Mouse (Mus musculus) embryonic facial prominence, embryonic 15.5 days (tissue): ENCODE results near the gene Plekha7. TPM values are rescaled to one million over a fixed set of nuclear protein-coding genes. Genes with fewer than 3 reads are reported as not detected.

Experiments used
- ATAC-seq: fragments of 200-750 bp; cut with Nextera tagmentation; 2 replicates; pipeline ENCODE4 v1.8.0; 2017; ENCODE audit warnings: low read depth, moderate TSS enrichment; ENCODE audit not compliant: insufficient number of reproducible peaks, low FRiP score, low TSS enrichment
- H3K27ac ChIP-seq: fragments of 300-500 bp; sonication (generic); replicated peaks from 2 replicates; pipeline ENCODE4 v1.5.1; 2015; ENCODE audit warnings: mild to moderate bottlenecking, inconsistent platforms
- H3K27me3 ChIP-seq: fragments of 300-500 bp; sonication (generic); 2 replicates; pipeline ENCODE4 v1.6.1; 2015; ENCODE audit warnings: inconsistent platforms
- H3K36me3 ChIP-seq: fragments of 300-500 bp; sonication (generic); 2 replicates; pipeline ENCODE4 v1.6.1; 2015; ENCODE audit warnings: mild to moderate bottlenecking, inconsistent platforms
- H3K4me1 ChIP-seq: fragments of 300-500 bp; sonication (generic); 2 replicates; pipeline ENCODE4 v1.6.1; 2015; ENCODE audit warnings: inconsistent platforms
- H3K4me2 ChIP-seq: fragments of 300-500 bp; sonication (generic); replicated peaks from 2 replicates; pipeline ENCODE4 v1.6.1; 2015; ENCODE audit warnings: mild to moderate bottlenecking, inconsistent platforms
- H3K4me3 ChIP-seq: fragments of 300-500 bp; sonication (generic); replicated peaks from 2 replicates; pipeline ENCODE4 v1.5.1; 2015; ENCODE audit warnings: mild to moderate bottlenecking, inconsistent platforms
- H3K9ac ChIP-seq: fragments of 300-500 bp; sonication (generic); 2 replicates; pipeline ENCODE4 v1.6.1; 2015; ENCODE audit warnings: inconsistent platforms
- H3K9me3 ChIP-seq: fragments of 300-500 bp; sonication (generic); replicated peaks from 2 replicates; pipeline ENCODE4 v1.6.1; 2016; ENCODE audit warnings: inconsistent platforms
- WGBS: fragments of 180-500 bp; shearing (Covaris S2); methylation state at CpG from one replicate; pipeline ENCODE4 v1.1.7; 2015; 5-methylcytosine and 5-hydroxymethylcytosine counted together
- polyA plus RNA-seq: library from polyadenylated mRNA; unstranded; fragments of >200 nt; fragmentation: Nextera tagmentation; extraction: Ambion mirVana; gene quantifications from 2 replicates; pipeline ENCODE4 v1.2.1, GENCODE M21; 2015

Gene Plekha7
- polyA plus RNA-seq, 1 experiment from 2014 or later, result 16.1 TPM

DNA sequence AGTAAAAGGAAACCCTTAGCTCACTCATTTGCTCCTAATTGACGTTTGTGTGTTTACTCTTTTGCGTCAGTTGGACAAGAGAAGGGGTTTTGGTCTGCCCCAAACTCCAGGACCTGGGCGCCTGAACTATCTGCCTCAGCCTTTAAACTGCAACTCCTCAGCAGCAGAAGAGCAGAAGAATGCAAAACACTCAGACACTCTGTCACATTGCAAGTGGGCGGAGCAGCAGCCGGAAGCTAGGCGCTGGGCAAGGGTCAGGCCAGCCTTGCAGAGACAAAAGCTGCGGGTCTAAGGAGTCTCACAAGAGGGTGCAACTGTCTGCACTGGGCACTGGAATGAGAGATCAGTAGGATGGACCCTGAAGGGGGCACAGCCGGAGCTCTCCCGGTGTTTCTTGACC, 1.3 kb upstream of the Plekha7 start:
- Histone ChIP-seq H3K4me1 (peaks cover 31% of the 10 kb centered on the region), H3K27me3 (peaks cover 18% of the 10 kb centered on the region), H3K4me2 (0 out of 2 replicates have a peak overlapping the region, but pooled peaks have one; percentile 19), H3K9ac (no peak overlapping the region), H3K9me3 (no peaks in the 10 kb centered on the region), H3K4me3 (0 out of 2 replicates have a peak overlapping the region, but pooled peaks have one; percentile 11), H3K27ac (no peak overlapping the region), H3K36me3 (no peaks in the 10 kb centered on the region)
- 16% methylated on average over 9 of the region's 9 CpGs for WGBS
- no peak for ATAC-seq

DNA sequence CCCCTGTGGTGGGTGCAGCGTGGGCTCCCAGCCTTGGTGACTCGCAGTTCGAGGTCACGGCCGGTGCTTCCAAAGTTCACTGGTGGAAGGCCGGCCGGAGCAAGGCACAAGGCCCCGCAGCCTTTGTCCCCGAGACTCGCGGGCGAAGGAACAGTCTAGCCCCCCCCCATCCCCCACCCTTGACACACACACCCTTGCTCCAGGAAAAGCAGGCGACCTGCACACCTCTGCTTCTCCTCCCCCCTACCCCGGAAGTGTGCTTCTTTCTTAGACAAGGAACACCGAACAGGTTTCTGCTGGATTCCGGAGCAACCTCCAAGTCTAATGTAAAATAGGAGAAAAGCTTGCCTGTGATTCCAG, 436 bp upstream of the Plekha7 start:
- ATAC-seq, result 0 out of 2 replicates have a peak, but pooled peaks have one; percentile 20
- Histone ChIP-seq H3K9ac (no peak overlapping the region), H3K27ac (peak overlapping the region; percentile 65)

DNA sequence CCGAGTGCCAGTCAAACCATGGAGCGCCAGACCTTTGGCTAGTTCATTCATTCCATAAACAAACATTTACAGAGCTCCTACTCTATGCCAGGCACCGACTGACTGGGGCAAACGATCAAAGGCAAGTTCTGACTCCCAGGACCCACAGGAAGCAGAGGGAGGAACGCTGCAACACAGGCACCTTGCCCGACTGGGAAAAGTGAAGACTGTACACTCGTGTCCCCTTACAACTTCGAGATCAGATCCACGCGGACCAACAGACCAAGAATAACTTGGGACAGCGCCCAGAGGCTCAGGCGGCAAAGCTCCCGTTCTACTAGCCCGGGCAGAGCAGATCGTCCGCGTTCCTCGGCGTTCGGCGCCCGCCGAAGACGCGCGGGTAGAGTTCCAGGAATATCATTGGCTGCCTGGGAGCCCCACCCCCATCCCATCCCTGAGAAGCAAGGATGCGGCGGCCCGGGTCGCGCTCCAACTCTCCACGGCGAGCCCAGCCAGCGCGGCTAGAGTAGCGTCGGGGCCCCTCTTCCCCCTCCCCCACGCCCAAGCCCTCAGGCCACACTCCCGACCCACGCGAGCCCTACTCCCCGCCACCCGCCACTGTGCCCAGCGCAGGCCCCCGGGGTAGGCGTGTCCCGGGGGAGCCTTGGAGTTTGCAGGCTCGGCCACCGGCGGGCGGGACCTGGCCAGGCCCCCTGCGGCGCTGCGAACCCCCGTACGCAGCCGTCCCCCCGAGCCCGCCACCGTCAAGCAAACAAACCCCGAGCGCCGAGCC, 891 bp downstream of the Plekha7 start:
- Histone ChIP-seq H3K27ac (peak overlapping the region; percentile 65), H3K9ac (peak overlapping the region; percentile 9; the same call in 1 of the 2 replicates), H3K9me3 (no peaks in the 10 kb centered on the region), H3K4me3 (peak overlapping the region; percentile 66), H3K4me1 (peaks cover 31% of the 10 kb centered on the region), H3K4me2 (peak overlapping the region; percentile 100), H3K36me3 (no peaks in the 10 kb centered on the region), H3K27me3 (peaks cover 18% of the 10 kb centered on the region)
- ATAC-seq, result peak; percentile 69; the same call in 1 of the 2 replicates
- under 1% methylated on average over 48 of the region's 63 CpGs for WGBS

More for the DNA sequence above, 436 bp upstream of the Plekha7 start:
- H3K4me3 ChIP-seq, result peak overlapping the region; percentile 66
- H3K9me3 ChIP-seq, result no peaks in the 10 kb centered on the region
- no peaks in the 10 kb centered on the region for H3K36me3 ChIP-seq
- peaks cover 31% of the 10 kb centered on the region for H3K4me1 ChIP-seq
- H3K4me2 ChIP-seq, result peak overlapping the region; percentile 100
- H3K27me3 ChIP-seq, result peaks cover 18% of the 10 kb centered on the region
- 4% methylated on average over 16 of the region's 16 CpGs for WGBS

DNA sequence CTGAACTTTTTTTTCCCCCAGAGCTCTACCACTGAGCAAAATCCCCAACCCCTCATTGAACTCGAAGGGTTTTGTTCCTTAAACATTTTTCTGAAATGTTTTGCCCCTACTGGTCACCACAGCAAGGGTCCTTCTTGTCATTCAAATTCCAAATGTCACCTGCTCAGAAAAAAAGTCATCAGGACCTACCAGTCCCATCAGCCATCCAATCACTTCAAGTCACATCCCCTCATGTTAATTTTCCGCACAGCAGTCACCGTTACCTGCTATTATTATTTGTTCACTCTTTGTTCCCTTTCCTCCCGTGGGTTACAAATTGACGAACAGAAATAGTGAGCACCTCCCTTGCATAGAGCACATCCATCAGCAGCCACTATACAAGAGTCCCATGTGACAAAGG, 1.6 kb downstream of the Plekha7 start:
- Histone ChIP-seq H3K9ac (no peak overlapping the region), H3K27me3 (peaks cover 18% of the 10 kb centered on the region), H3K4me3 (peak overlapping the region; percentile 66), H3K4me1 (peaks cover 31% of the 10 kb centered on the region), H3K27ac (no peak overlapping the region), H3K4me2 (peak overlapping the region; percentile 100), H3K36me3 (no peaks in the 10 kb centered on the region), H3K9me3 (no peaks in the 10 kb centered on the region)
- no peak for ATAC-seq
- WGBS, result 15% methylated on average over 5 of the region's 5 CpGs

DNA sequence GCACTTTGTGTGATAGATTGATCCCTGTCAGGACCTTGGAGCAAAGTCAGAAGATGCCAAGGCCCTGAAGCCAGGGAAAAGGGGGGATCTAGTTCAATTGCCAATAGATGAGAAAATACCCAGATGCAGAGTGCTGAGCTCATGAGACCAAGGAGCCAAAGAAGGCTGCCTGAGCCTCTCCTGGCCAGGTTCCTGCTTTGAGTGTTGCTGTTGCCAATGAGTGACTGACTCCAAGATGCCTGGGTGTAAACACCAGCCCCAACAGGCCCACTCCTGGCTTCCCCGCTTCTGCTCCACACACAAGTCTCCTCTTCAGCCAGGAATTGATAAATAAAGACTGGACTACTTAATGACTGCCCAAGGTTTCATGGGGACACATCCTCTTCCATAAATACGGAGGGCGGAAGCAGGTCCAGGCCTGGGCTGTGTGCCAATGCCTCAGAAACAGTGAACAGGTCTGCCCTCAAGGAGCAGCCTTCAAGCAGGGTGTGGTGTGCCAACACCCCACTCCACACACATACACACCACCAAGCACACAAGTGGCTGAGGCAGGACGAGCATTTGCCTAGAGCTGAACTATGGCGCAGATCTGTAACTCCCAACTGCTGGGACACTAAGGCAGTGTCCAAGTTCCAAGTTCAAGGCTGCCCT, 6.4 kb downstream of the Plekha7 start:
- H3K27ac ChIP-seq, result no peak overlapping the region
- H3K9ac ChIP-seq, result no peak overlapping the region
- H3K27me3 ChIP-seq, result peaks cover 11% of the 10 kb centered on the region
- H3K36me3 ChIP-seq, result no peaks in the 10 kb centered on the region
- no peaks in the 10 kb centered on the region for H3K9me3 ChIP-seq
- no peak for ATAC-seq
- no peak overlapping the region for H3K4me2 ChIP-seq
- H3K4me3 ChIP-seq, result no peak overlapping the region
- peaks cover 6% of the 10 kb centered on the region; the same call in 1 of the 2 replicates for H3K4me1 ChIP-seq
- 82% methylated on average over 5 of the region's 5 CpGs for WGBS

DNA sequence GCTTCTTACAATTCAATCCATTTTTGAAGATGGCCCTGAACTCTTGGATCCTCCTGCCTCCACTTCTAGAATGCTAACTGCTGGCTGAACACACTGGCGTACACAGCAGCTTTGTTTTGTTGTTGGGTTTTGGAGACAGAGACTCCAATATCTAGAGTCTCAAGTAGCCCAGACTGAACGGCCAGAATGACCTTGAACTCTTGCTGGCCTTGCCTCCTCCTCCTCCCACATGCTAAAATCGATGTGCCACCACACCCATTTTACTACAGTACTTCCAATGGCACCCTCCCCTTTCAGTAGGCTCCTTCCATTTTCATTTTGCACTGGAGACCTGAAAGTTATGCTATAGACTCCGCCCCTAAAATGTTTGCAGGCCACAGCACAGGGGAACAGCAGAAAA, 7.0 kb downstream of the Plekha7 start:
- Histone ChIP-seq H3K36me3 (no peaks in the 10 kb centered on the region), H3K4me3 (no peak overlapping the region), H3K27ac (no peak overlapping the region), H3K9me3 (no peaks in the 10 kb centered on the region), H3K4me2 (no peak overlapping the region), H3K27me3 (peaks cover 5% of the 10 kb centered on the region; the same call in 1 of the 2 replicates), H3K9ac (no peak overlapping the region), H3K4me1 (no peaks in the 10 kb centered on the region)
- ATAC-seq, result no peak
- WGBS, result 75% methylated on average over 4 of the region's 4 CpGs

DNA sequence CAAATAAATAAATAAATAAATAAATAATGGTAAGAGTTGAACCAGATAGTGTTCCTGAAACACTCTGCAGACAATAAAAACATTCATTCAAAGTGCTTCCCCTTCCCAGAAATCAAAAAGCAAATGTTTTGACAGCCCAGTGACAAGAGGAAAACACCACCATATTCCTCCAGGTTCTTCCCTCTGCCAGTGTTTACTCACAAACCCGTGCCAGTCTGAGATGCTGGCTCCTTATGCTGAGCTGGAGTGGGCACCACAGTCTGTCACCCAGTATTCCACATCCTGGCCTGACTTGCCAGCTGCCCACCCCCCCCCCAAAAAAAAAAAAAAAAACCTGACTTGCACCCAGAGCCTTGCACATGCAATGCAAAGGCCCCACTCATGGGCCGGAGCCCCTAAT, 9.3 kb downstream of the Plekha7 start:
- no peak overlapping the region for H3K4me3 ChIP-seq
- H3K4me2 ChIP-seq, result no peak overlapping the region
- no peaks in the 10 kb centered on the region for H3K36me3 ChIP-seq
- H3K9me3 ChIP-seq, result no peaks in the 10 kb centered on the region
- ATAC-seq, result no peak
- H3K27ac ChIP-seq, result no peak overlapping the region
- no peak overlapping the region for H3K9ac ChIP-seq
- no peaks in the 10 kb centered on the region for H3K27me3 ChIP-seq
- WGBS, result 87% methylated on average over 2 of the region's 2 CpGs
- H3K4me1 ChIP-seq, result peaks cover 5% of the 10 kb centered on the region; the same call in 1 of the 2 replicates

DNA sequence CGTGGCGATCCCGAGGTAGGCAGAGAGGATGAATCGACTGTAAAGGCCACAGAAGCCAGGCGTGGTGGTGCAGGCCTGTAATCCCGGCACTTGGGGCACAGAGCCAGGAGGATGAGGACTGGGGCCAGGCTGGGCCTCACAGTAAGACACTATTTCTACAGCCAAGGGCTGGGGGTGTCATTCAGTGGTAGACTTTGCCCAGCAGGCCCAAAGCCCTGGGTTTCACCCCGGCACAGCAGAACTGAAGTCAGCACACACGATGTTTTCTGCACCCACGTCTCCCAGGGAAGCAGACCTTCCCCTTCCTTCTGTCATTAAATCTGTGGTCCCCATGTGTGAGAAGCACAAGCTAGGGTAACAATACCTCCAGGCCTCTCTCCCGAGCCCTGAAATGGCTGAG, 9.8 kb downstream of the Plekha7 start:
- Histone ChIP-seq H3K9ac (no peak overlapping the region), H3K27ac (no peak overlapping the region), H3K4me1 (peaks cover 5% of the 10 kb centered on the region; the same call in 1 of the 2 replicates), H3K4me3 (no peak overlapping the region), H3K9me3 (no peaks in the 10 kb centered on the region), H3K4me2 (no peak overlapping the region), H3K36me3 (no peaks in the 10 kb centered on the region), H3K27me3 (no peaks in the 10 kb centered on the region)
- 74% methylated on average over 10 of the region's 10 CpGs for WGBS
- ATAC-seq, result no peak

DNA sequence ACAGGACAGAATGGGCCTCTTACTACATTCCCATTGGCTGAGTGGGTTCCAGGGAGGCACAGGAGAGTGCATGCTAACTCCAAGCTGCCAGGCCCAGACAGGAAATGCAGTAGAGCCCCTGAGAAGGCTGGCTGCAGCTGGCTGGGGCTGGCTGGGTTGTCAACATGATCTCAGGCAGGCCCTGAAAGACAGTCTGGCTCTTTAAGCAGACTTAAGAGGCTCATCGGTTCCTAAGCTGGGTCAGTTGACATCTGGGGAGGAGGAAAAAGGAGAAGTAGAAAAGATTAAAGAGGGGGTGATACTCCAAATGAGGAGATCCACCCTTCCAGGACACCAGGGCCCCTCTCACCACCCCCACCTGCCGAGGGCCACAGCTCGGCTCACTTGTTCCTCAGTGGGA, 13.2 kb downstream of the Plekha7 start:
- H3K9ac ChIP-seq, result no peak overlapping the region
- 37% methylated on average over 3 of the region's 3 CpGs for WGBS
- no peak overlapping the region for H3K4me3 ChIP-seq
- H3K27ac ChIP-seq, result no peak overlapping the region
- no peak overlapping the region for H3K4me2 ChIP-seq
- H3K4me1 ChIP-seq, result peaks cover 13% of the 10 kb centered on the region; the same call in 1 of the 2 replicates
- no peaks in the 10 kb centered on the region for H3K27me3 ChIP-seq
- no peaks in the 10 kb centered on the region for H3K9me3 ChIP-seq
- H3K36me3 ChIP-seq, result no peaks in the 10 kb centered on the region
- ATAC-seq, result no peak

DNA sequence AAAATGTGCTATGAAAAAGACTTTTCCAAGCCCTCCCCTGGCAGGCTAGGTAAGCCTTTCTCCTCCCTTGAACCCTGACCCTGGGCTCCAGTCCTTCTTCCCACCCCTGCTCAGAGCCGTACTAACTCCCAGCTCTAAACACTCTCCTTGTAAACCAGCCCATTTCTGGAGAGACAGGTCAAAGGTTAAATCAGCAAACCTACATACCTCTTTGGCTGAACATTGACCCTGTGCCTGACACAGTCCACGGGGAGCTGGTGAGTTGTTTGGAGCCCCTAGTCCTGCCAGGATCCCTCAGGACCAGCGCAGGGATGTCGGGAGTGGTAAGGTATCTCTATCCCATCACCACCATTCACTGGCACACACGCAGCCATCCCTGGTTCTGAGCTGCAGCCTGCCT, 15.8 kb downstream of the Plekha7 start:
- no peaks in the 10 kb centered on the region for H3K36me3 ChIP-seq
- ATAC-seq, result no peak
- H3K4me3 ChIP-seq, result no peak overlapping the region
- no peaks in the 10 kb centered on the region for H3K9me3 ChIP-seq
- H3K9ac ChIP-seq, result no peak overlapping the region
- H3K4me1 ChIP-seq, result peaks cover 19% of the 10 kb centered on the region; the same call in 1 of the 2 replicates
- no peaks in the 10 kb centered on the region for H3K27me3 ChIP-seq
- no peak overlapping the region for H3K4me2 ChIP-seq
- H3K27ac ChIP-seq, result no peak overlapping the region
- 43% methylated on average over 5 of the region's 5 CpGs for WGBS

DNA sequence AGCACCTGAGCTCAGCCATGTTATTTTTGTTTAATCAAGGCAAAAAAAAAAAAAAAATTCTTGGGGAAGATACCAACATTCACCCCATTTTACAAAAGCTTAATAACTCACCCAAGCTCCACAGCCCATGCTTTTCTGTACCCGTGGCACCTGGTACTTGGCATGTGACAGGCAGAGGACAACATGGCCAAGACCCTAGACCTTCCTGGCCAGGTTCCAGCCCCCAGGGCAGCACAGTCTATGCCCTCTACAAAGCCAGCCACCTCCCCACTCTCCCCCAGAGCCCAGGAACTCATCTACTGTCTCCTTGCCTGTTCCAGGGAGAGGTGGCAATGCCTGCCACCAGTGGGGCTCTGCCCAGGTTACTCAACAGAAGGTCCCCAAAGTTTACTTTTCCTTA, 17.6 kb downstream of the Plekha7 start:
- Histone ChIP-seq H3K27me3 (no peaks in the 10 kb centered on the region), H3K4me3 (no peak overlapping the region), H3K36me3 (no peaks in the 10 kb centered on the region), H3K4me2 (no peak overlapping the region), H3K9me3 (no peaks in the 10 kb centered on the region), H3K4me1 (peaks cover 32% of the 10 kb centered on the region), H3K27ac (no peak overlapping the region), H3K9ac (no peak overlapping the region)
- WGBS, result 95% methylated on average over 1 of the region's 1 CpGs
- no peak for ATAC-seq
